Mouse (Mus musculus) cerebellum, adult 2 months (tissue): ENCODE results near the gene Lrwd1.

Experiments used
- CTCF ChIP-seq: fragments of 200-500 bp; IDR thresholded peaks from 2 replicates; pipeline ENCODE4 v1.5.1; 2011; ENCODE audit warnings: low read depth, mild to moderate bottlenecking, control low read depth, low read length, moderate library complexity, borderline replicate concordance; ENCODE audit not compliant: insufficient read depth
- POLR2A ChIP-seq: fragments of 200-500 bp; IDR thresholded peaks from 2 replicates; pipeline ENCODE4 v1.6.1; 2011; ENCODE audit warnings: low read length, control low read depth, borderline replicate concordance; ENCODE audit not compliant: insufficient read depth

GRCm38 (mm10) chr5:136171363-136172341, 35.8 kb upstream of the Lrwd1 start:
- TF ChIP-seq CTCF (no peak), POLR2A (no peak)
